Mouse (Mus musculus) forebrain, embryonic 12.5 days (tissue): ENCODE data around the gene Cct3. TPM values are rescaled to one million over a fixed set of nuclear protein-coding genes. Genes with fewer than 3 reads are reported as not detected.
A peak's percentile ranks its signal among the peaks of the same experiment; 100 is the strongest.
"Not testable (repeated sequence)": the region's sequence is repeated elsewhere in the genome, so short reads cannot be mapped to it uniquely, and the experiment has no call there.

Experiments used
- ATAC-seq: fragments of 200-750 bp; cut with Nextera tagmentation; 2 replicates; pipeline ENCODE4 v1.8.0; 2017; ENCODE audit warnings: moderate TSS enrichment; ENCODE audit not compliant: low FRiP score
- H3K27ac ChIP-seq: fragments of 300-500 bp; sonication (generic); 2 replicates; pipeline ENCODE4 v1.5.1; 2016; ENCODE audit warnings: mild to moderate bottlenecking
- H3K27me3 ChIP-seq: fragments of 300-500 bp; sonication (generic); 2 replicates; pipeline ENCODE4 v1.6.1; 2016; ENCODE audit warnings: mild to moderate bottlenecking
- H3K36me3 ChIP-seq: fragments of 300-500 bp; sonication (generic); replicated peaks from 2 replicates; pipeline ENCODE4 v1.6.1; 2016; ENCODE audit warnings: mild to moderate bottlenecking
- H3K4me1 ChIP-seq: fragments of 300-500 bp; sonication (generic); 2 replicates; pipeline ENCODE4 v1.6.1; 2016
- H3K4me2 ChIP-seq: fragments of 300-500 bp; sonication (generic); 2 replicates; pipeline ENCODE4 v1.6.1; 2016; ENCODE audit warnings: mild to moderate bottlenecking, moderate library complexity
- H3K4me3 ChIP-seq: fragments of 300-500 bp; sonication (generic); replicated peaks from 2 replicates; pipeline ENCODE4 v1.5.1; 2016; ENCODE audit warnings: mild to moderate bottlenecking
- H3K9ac ChIP-seq: fragments of 300-500 bp; sonication (generic); 2 replicates; pipeline ENCODE4 v1.6.1; 2016; ENCODE audit warnings: mild to moderate bottlenecking
- H3K9me3 ChIP-seq: fragments of 300-500 bp; sonication (generic); 2 replicates; pipeline ENCODE4 v1.6.1; 2016
- WGBS: fragments of 180-500 bp; shearing (Covaris S2); methylation state at CpG from one replicate; pipeline ENCODE4 v1.1.7; 2016; 5-methylcytosine and 5-hydroxymethylcytosine counted together
- polyA plus RNA-seq: library from polyadenylated mRNA; unstranded; fragments of >200 nt; fragmentation: Nextera tagmentation; extraction: Ambion mirVana; gene quantifications from 2 replicates; pipeline ENCODE4 v1.2.1, GENCODE M21; 2016

The Cct3 gene
- polyA plus RNA-seq, 1 experiment from 2014 or later: 646 TPM

GRCm38 (mm10) chr3:88274002-88274401 is 22.9 kb upstream of the Cct3 start:
- no peak overlapping the region for H3K4me3 ChIP-seq
- no peaks in the 10 kb centered on the region for H3K27me3 ChIP-seq
- WGBS: 94% methylated on average over 4 of the region's 4 CpGs
- no peaks in the 10 kb centered on the region; the same call in 1 of the 2 replicates for H3K9me3 ChIP-seq
- no peak overlapping the region for H3K9ac ChIP-seq
- no peaks in the 10 kb centered on the region for H3K4me1 ChIP-seq
- H3K27ac ChIP-seq: no peak overlapping the region
- no peaks in the 10 kb centered on the region for H3K36me3 ChIP-seq
- no peak overlapping the region for H3K4me2 ChIP-seq
- ATAC-seq: no peak

GRCm38 (mm10) chr3:88276121-88276520 is 20.8 kb upstream of the Cct3 start:
- Histone ChIP-seq H3K9ac (no peak overlapping the region), H3K27me3 (no peaks in the 10 kb centered on the region), H3K36me3 (no peaks in the 10 kb centered on the region), H3K4me2 (no peak overlapping the region), H3K4me1 (no peaks in the 10 kb centered on the region), H3K9me3 (no peaks in the 10 kb centered on the region; the same call in 1 of the 2 replicates), H3K27ac (no peak overlapping the region), H3K4me3 (no peak overlapping the region)
- no peak for ATAC-seq
- WGBS: 87% methylated on average over 2 of the region's 2 CpGs

- Histone ChIP-seq H3K4me2 (no peak overlapping the region), H3K27me3 (no peaks in the 10 kb centered on the region), H3K36me3 (no peaks in the 10 kb centered on the region), H3K27ac (no peak overlapping the region), H3K4me1 (no peaks in the 10 kb centered on the region), H3K4me3 (no peak overlapping the region), H3K9ac (no peak overlapping the region), H3K9me3 (no peaks in the 10 kb centered on the region; the same call in 1 of the 2 replicates)
- ATAC-seq: no peak
- 55% methylated on average over 7 of the region's 7 CpGs for WGBS
Observed at GRCm38 (mm10) chr3:88276529-88277143, 20.3 kb upstream of the Cct3 start.

- Histone ChIP-seq H3K9ac (no peak overlapping the region), H3K36me3 (no peaks in the 10 kb centered on the region), H3K27ac (no peak overlapping the region), H3K27me3 (no peaks in the 10 kb centered on the region), H3K4me2 (no peak overlapping the region), H3K4me1 (no peaks in the 10 kb centered on the region), H3K4me3 (no peak overlapping the region), H3K9me3 (no peaks in the 10 kb centered on the region)
- 92% methylated on average over 2 of the region's 2 CpGs for WGBS
- no peak for ATAC-seq
Observed at GRCm38 (mm10) chr3:88280035-88280434, 16.9 kb upstream of the Cct3 start.

GRCm38 (mm10) chr3:88281141-88281916 is 15.6 kb upstream of the Cct3 start:
- WGBS: 51% methylated on average over 11 of the region's 11 CpGs
- H3K9me3 ChIP-seq, ATAC-seq: not testable (repeated sequence)

GRCm38 (mm10) chr3:88284815-88285564 is 11.9 kb upstream of the Cct3 start:
- WGBS: 96% methylated on average over 14 of the region's 14 CpGs
- not testable (repeated sequence) for H3K9me3 ChIP-seq, H3K4me3 ChIP-seq, H3K9ac ChIP-seq, H3K27me3 ChIP-seq, H3K4me2 ChIP-seq, H3K27ac ChIP-seq, ATAC-seq, H3K4me1 ChIP-seq, H3K36me3 ChIP-seq

More at GRCm38 (mm10) chr3:88281141-88281916, 15.6 kb upstream of the Cct3 start:
- not testable (repeated sequence) for H3K4me1 ChIP-seq, H3K4me2 ChIP-seq, H3K27me3 ChIP-seq, H3K36me3 ChIP-seq, H3K4me3 ChIP-seq, H3K9ac ChIP-seq, H3K27ac ChIP-seq

GRCm38 (mm10) chr3:88285565-88285895 is 11.4 kb upstream of the Cct3 start:
- H3K4me1 ChIP-seq, H3K36me3 ChIP-seq, H3K9ac ChIP-seq, H3K27me3 ChIP-seq, H3K9me3 ChIP-seq, H3K4me2 ChIP-seq, ATAC-seq, H3K4me3 ChIP-seq, H3K27ac ChIP-seq: not testable (repeated sequence)
- WGBS: 90% methylated on average over 2 of the region's 2 CpGs

- Histone ChIP-seq H3K4me2 (no peak within 1 kb of the TSS), H3K27me3 (no peaks in the 10 kb centered on the region), H3K9me3 (no peaks in the 10 kb centered on the region), H3K36me3 (peaks cover 2% of the 10 kb centered on the region; the same call in 1 of the 2 replicates), H3K4me1 (no peaks in the 10 kb centered on the region), H3K9ac (no peak within 1 kb of the TSS), H3K27ac (no peak within 1 kb of the TSS), H3K4me3 (no peak within 1 kb of the TSS)
- 96% methylated on average over 4 of the region's 4 CpGs for WGBS
- ATAC-seq: no peak
Observed at GRCm38 (mm10) chr3:88287110-88287509, 9.8 kb upstream of the Cct3 start, which contains the start of gene Gm38392. Gene Gm38392, minus strand, starts transcription at chr3:88287210.

GRCm38 (mm10) chr3:88288133-88288713 is 8.7 kb upstream of the Cct3 start:
- not testable (repeated sequence) for H3K36me3 ChIP-seq, H3K9me3 ChIP-seq, H3K27me3 ChIP-seq, H3K9ac ChIP-seq, H3K27ac ChIP-seq, H3K4me1 ChIP-seq, H3K4me3 ChIP-seq, H3K4me2 ChIP-seq, ATAC-seq
- 81% methylated on average over 9 of the region's 10 CpGs for WGBS

- Histone ChIP-seq H3K36me3 (no peaks in the 10 kb centered on the region), H3K27ac (no peak overlapping the region), H3K4me2 (no peak overlapping the region), H3K9me3 (no peaks in the 10 kb centered on the region), H3K9ac (no peak overlapping the region), H3K4me3 (no peak overlapping the region), H3K27me3 (no peaks in the 10 kb centered on the region), H3K4me1 (0 out of 2 replicates have a peak, but pooled peaks cover 4% of the 10 kb centered on the region)
- WGBS: 44% methylated on average over 4 of the region's 4 CpGs
- ATAC-seq: no peak
Observed at GRCm38 (mm10) chr3:88291970-88292369, 4.9 kb upstream of the Cct3 start.

GRCm38 (mm10) chr3:88295272-88295671 is 1.6 kb upstream of the Cct3 start:
- ATAC-seq, H3K9me3 ChIP-seq, H3K27me3 ChIP-seq, H3K9ac ChIP-seq, H3K4me3 ChIP-seq, H3K27ac ChIP-seq: not testable (repeated sequence)
- peak overlapping the region; percentile 85; the same call in 1 of the 2 replicates for H3K4me2 ChIP-seq
- peaks cover 18% of the 10 kb centered on the region for H3K4me1 ChIP-seq
- WGBS: 91% methylated on average over 1 of the region's 1 CpGs
- H3K36me3 ChIP-seq: peaks cover 13% of the 10 kb centered on the region

GRCm38 (mm10) chr3:88296110-88296560 is 781 bp upstream of the Cct3 start:
- peak overlapping the region; percentile 61 for H3K9ac ChIP-seq
- H3K4me3 ChIP-seq: peak overlapping the region; percentile 78
- H3K4me2 ChIP-seq: peak overlapping the region; percentile 85
- WGBS: under 1% methylated on average over 12 of the region's 12 CpGs
- H3K27ac ChIP-seq: peak overlapping the region; percentile 90
- H3K36me3 ChIP-seq: peaks cover 21% of the 10 kb centered on the region
- H3K4me1 ChIP-seq: peaks cover 18% of the 10 kb centered on the region
- ATAC-seq: peak; percentile 43
- no peaks in the 10 kb centered on the region for H3K9me3 ChIP-seq
- no peaks in the 10 kb centered on the region for H3K27me3 ChIP-seq
